Mouse (Mus musculus): ENCODE measurements around the gene Pkdrej. TPM values are rescaled to one million over a fixed set of nuclear protein-coding genes. Genes with fewer than 3 reads are reported as not detected.
"Not testable (repeated sequence)": the region's sequence is repeated elsewhere in the genome, so short reads cannot be mapped to it uniquely, and the experiment has no call there.

Gene Pkdrej
- total RNA-seq, 2 experiments from 2014 or later: not detected

DNA sequence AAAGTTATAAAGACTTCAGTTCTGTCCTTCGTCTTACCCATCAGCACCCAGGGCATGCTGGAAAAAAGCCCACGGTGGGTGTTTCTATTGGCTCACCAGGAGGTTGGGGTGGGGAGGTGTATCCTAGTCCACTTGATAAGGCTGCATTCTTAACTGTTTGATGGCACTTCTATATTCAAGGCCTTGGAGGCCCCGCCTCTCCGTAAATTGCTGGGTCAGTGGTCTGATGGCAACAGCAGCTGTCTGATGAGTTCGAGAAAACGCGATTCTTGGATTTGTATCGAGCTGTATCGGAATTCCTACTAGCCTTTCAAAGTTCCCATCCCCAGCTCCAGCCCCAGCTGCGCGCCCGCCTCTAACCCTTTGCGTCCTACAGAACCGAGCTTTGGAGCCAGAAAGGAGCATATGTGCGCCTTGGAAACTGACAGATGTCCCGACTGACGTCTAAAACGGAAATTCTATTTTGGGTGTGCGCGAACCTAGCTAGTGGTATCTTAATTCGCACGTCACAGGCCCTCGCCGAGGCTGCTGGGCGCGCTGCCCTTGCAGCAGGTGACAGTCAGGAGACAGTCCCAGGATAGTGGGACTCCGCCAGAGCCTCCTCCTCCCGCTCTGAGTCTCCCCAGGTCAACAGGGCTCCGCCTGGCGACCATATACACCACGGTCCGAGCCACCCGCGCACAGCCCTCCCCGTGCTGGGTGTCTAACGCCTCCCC is 10.6 kb downstream of the Pkdrej start:
- ATAC-seq (replicated peaks; ENCODE audit: low FRiP score, poor library complexity, severe bottlenecking): peak; percentile 77

DNA sequence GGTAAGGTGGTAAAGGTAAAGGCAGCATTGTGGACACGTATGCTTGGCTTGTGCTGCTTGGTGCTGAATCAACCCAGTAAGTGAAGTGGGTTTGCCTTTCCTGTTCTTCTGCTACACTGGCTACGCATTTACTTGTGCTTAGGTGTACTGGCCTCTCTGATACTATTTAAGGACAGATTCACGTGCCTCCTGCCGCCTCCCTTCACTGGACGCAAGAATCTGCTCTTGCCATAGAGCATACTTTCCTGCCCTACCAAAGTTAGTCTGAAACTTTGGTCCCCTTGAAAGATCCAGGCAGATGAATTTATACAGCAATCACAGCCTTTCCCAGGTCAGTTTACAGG is 11.1 kb downstream of the Pkdrej start:
- ATAC-seq (replicated peaks; ENCODE audit: low FRiP score, poor library complexity, severe bottlenecking): no peak

GRCm38 (mm10) chr15:85809091-85809490 is 12.4 kb downstream of the Pkdrej start:
- no peak for ATAC-seq (replicated peaks; ENCODE audit: low FRiP score, poor library complexity, severe bottlenecking)

DNA sequence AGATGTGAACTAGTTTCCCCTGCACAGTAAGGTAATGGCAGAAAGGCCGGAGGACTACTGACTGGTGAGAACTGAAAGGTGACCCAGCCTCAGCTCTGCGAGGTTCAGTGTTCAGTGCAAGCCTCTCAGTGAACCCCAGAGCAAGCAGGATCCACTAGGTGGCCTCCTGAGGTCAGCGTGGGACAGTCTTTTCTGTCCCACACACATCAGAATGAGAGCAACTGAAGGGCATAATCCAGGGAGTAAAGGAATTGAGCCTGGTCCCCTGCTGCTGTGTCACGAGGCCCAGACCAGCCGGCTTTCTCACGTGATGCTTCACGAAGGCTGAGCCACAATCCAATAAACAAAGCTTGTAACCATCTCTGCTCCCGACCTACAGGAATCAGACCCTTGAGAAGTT is 13.1 kb downstream of the Pkdrej start:
- no peak for ATAC-seq (replicated peaks; ENCODE audit: low FRiP score, poor library complexity, severe bottlenecking)

DNA sequence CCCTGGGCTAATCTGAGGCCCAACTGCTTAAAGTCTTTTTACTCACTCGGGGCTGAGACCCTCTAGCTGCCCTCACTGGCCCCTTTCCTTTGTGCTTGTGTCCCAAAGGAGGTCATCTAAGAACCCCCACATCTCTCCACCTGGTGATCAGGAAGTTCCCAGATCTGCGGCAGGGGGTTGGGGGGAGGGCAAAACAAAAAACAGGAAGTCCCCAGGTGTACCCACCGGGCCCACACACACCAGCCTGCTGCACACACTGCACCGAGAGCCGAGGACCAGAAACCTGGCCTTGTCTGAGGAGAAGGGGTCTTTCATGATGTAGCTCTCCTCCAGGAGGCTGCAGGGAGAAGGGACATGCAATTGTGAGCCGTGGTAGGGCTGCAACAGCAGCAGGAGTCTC is 13.5 kb downstream of the Pkdrej start:
- no peak for ATAC-seq (replicated peaks; ENCODE audit: low FRiP score, poor library complexity, severe bottlenecking)

DNA sequence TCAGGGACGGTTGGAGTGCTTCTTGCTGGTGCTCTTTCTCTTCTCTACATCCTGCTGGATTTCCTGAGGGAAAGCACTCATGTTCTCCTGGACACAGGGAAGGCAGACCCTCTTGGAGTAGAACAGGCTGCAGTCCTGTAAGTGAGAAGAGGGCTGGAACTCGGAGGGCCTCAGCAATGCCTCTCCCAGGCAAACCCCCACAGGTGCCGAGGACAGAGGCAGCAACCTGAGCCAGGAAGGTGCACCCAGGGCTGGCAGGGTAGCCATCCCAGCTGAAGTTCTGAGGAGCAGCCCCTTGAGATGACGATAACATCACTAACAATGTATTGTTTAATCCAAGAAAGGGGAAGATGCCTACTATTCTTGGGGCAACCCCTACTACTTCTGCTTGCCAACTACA is 14.1 kb downstream of the Pkdrej start:
- ATAC-seq (replicated peaks; ENCODE audit: low FRiP score, poor library complexity, severe bottlenecking): no peak

- ATAC-seq (replicated peaks; ENCODE audit: low FRiP score, poor library complexity, severe bottlenecking): no peak
These were observed 14.6 kb downstream of the Pkdrej start for GRCm38 (mm10) chr15:85806886-85807285.

DNA sequence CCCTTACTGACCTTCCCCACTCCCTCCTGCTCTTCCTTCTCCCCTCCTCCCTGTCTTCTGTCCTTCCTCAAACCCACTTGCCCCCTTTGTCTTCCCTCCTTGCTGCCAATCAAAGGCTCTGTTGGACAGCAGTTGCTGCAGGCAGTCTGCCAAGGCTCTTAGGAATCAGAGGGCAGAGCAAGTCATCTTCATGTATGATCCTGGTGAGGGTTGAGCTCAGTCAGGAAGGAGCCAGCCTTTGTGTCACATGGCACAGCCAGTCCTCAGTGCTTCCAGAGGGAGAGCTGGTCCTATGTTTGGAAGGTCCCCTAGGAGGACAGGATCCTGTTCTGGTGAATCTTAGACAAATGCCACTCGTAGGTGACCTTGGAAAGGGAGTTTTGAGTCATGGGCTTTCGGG is 18.6 kb downstream of the Pkdrej start:
- no peak for ATAC-seq (replicated peaks; ENCODE audit: low FRiP score, poor library complexity, severe bottlenecking)

- no peak for ATAC-seq (replicated peaks; ENCODE audit: low FRiP score, poor library complexity, severe bottlenecking)
These were observed 22.9 kb downstream of the Pkdrej start for GRCm38 (mm10) chr15:85798676-85799075.

DNA sequence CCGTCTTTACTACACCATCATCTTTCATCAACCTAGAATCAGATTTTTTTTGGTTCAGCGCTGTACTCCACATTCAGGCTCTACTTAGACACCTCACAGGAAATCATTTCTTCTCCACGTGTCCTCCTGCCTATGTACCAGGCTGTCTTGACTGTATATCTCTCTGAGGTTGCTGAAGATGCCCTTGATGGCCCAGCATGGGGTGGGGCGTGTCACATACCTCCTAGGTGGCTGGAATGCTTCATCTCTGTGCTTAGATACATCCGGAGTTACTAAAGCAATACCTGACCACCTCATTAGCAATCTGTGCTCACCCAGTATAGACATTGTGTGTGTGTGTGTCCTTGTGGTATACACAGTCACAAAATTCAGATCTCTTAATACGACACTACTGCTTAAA is 26.0 kb downstream of the Pkdrej start:
- no peak for ATAC-seq (replicated peaks; ENCODE audit: low FRiP score, poor library complexity, severe bottlenecking)

GRCm38 (mm10) chr15:85792819-85793218 is 28.7 kb downstream of the Pkdrej start:
- ATAC-seq (replicated peaks; ENCODE audit: low FRiP score, poor library complexity, severe bottlenecking): no peak

GRCm38 (mm10) chr15:85791449-85791848 is 30.1 kb downstream of the Pkdrej start:
- no peak for ATAC-seq (replicated peaks; ENCODE audit: low FRiP score, poor library complexity, severe bottlenecking)

- ATAC-seq (replicated peaks; ENCODE audit: low FRiP score, poor library complexity, severe bottlenecking): no peak
These were observed 32.9 kb downstream of the Pkdrej start for GRCm38 (mm10) chr15:85788633-85789032.

DNA sequence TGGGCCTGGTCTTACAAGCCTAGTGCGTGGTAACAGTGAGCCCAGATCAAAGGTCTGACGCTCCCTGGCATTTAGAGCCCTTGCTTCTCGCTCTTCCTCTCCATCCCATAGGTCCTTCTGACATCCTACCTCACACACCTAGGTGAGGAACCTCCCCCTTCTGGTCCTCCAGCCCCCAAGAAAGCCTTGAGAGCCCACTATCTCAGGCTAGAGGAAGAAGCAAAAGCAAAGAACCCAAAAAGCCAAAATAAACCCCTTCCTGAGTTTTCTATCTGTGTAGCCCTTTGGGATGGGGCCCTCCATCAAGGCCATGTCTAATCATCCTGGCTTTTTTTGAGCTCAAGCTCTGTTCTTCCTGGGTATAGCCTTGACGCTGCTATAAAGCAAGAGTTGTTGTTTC is 33.5 kb downstream of the Pkdrej start:
- no peak for ATAC-seq (replicated peaks; ENCODE audit: low FRiP score, poor library complexity, severe bottlenecking)

DNA sequence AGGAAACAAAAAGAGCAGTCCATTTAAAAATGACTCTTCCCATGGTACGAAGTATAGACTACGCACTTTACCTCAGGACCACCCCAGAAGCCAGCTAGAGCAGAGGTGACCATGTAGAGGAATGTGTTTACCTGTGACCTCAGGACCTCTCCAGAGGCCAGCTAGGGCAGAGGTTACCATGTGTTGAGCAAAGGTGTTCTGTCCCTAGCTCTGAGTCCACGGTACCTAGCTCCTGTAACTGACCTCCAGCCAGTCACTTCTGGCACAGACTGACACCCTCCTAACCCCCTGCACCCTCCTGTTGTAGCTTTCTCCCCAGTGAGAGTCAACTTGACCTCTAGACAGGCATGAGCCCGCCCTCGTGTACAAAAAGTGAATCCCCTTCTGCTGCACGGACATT is 34.1 kb downstream of the Pkdrej start:
- ATAC-seq (replicated peaks; ENCODE audit: low FRiP score, poor library complexity, severe bottlenecking): no peak

DNA sequence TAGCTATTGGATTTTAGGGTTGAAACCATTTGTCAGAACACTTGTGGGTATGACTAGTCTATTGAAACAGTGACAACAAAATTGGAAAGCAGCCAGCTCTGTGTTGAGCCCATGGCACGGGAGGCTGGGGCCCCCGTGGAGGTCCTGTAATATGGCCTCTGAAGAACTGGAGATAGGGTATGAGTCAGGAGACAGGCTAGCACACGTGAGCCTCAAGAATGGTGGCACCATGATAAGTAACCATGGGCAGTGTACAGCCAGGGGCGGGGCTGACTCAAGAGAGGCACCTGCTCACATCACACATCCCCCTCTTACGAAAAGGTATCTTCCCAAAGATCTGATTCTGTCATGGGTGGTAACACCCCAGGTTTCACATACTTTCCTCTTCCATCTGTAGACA is 34.8 kb downstream of the Pkdrej start:
- ATAC-seq (replicated peaks; ENCODE audit: low FRiP score, poor library complexity, severe bottlenecking): no peak

DNA sequence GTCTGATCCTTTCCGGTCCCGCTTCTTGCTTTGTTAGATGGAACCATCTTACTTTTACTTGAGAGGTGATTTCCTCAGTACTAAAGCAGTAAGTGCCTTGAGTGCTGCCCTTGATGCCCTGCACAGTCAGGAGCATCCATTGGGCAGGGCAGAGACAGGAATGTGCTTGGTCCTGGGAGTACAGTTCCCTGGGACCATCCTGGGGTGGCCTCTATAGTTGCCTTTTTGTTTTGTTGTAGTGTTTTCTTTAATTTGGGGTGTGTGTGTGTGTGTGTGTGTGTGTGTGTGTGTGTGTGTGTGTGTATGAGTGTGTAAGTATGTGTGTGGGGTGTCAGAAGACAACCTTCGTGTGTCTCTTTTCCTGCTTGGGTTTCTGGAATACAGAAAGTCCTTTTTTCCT is 37.2 kb downstream of the Pkdrej start:
- ATAC-seq (replicated peaks; ENCODE audit: low FRiP score, poor library complexity, severe bottlenecking): no peak

GRCm38 (mm10) chr15:85783146-85783545 is 38.4 kb downstream of the Pkdrej start:
- ATAC-seq (replicated peaks; ENCODE audit: low FRiP score, poor library complexity, severe bottlenecking): peak; percentile 55; the same call in 1 of the 2 replicates

DNA sequence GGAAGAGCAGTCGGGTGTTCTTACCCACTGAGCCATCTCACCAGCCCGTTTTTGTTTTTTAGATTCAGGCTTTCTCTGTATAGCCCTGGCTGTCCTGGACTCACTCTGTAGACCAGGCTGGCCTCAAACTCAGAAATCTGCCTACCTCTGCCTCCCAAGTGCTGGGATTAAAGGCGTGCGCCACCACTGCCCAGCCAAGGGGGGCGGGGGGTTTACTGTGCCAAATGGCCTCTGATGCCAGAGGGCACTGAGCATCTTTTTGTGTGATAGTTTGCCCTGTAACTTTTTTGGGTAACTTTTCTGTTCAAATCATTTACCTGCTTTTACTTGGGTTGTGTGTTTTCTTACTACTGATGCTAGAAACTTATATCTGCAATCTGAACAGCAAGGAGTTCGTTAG is 42.6 kb downstream of the Pkdrej start:
- not testable (repeated sequence) for ATAC-seq (replicated peaks; ENCODE audit: low FRiP score, poor library complexity, severe bottlenecking)

GRCm38 (mm10) chr15:85776771-85777170 is 44.8 kb downstream of the Pkdrej start:
- no peak for ATAC-seq (replicated peaks; ENCODE audit: low FRiP score, poor library complexity, severe bottlenecking)

GRCm38 (mm10) chr15:85776241-85776640 is 45.3 kb downstream of the Pkdrej start:
- no peak for ATAC-seq (replicated peaks; ENCODE audit: low FRiP score, poor library complexity, severe bottlenecking)

DNA sequence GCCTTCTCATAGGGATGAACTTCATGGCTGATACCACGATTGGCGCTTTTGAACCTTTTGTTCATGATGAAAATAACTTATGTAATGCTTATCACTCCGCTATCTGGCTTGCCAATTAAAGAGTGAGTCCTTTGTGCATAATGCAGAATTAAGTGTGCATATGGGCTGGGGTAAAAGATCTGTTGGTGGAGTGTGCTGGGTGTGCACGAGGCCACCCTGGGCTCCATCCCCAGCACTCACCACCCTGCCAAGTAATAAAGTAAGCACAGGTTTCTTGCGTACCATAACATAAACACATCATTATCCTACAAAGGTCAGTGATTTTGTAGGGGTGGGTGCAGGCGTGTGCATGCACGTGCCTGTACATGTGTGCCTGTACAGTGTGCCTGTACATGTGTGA is 46.5 kb downstream of the Pkdrej start:
- ATAC-seq (replicated peaks; ENCODE audit: low FRiP score, poor library complexity, severe bottlenecking): no peak

Data from erythroblast, adult 5-6 weeks (primary cell).